Mouse (Mus musculus) kidney, adult 2 months (tissue): ENCODE measurements at regions not wholly inside any gene's neighbourhood (a gene's known extent, or its start where the extent isn't known, plus 50 kb on each side); places are given as distances from the start of the nearest gene placed in this dataset.

Experiments
- CTCF ChIP-seq: fragments of 200-500 bp; conservative IDR thresholded peaks from 2 replicates; pipeline ENCODE4 v1.5.1; 2011; ENCODE audit warnings: low read depth, mild to moderate bottlenecking, control low read depth, low read length, moderate library complexity, mixed read lengths; ENCODE audit not compliant: insufficient read depth, insufficient read length
- POLR2A ChIP-seq: fragments of 200-500 bp; IDR thresholded peaks from one replicate; pipeline ENCODE4 v1.6.1; 2011; ENCODE audit warnings: low read depth, low read length, control low read depth

DNA sequence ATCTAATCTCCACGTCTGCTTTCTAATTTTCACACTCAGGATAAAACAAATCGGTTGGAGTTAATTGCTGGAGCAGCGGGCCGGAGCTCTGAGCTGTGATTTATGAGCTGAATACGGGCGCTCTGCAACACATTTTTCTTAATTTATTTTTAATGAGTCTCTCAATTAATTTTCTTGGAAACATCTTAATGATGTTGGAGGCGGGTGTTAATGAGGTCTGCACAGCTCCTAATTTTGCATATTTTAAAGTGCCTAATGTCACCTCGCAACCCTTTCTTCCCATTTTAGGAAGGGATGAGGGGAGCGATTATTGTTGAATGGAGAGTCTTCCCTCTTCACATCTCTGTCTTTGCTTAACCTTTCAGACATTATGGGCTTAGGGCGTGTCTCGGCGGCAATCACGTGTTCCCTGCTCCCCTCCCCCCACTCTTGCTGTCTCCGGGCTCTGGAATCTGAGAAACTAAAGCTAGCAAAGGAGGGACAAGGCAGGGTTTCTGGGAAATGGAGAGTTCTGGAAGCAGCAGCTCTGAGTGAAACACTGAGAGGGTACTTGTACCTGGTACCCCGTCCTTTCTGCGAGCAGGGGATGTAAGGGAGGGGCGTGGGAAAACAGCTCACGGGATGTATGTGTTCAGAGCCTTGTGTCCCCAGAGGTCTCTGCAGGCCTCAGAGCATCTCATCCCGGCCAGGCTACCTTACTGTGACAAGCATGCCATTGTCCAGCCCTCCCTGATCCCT is 56.8 kb upstream of the Pmfbp1 start:
- no peak for TF ChIP-seq CTCF
- TF ChIP-seq POLR2A: no peak
